Mouse (Mus musculus) NIH3T3 (cell line): ENCODE results near the gene Ago3.

Experiments
- DNase-seq: peaks from one replicate; pipeline ENCODE4 v3.0.0-alpha.2; 2012; ENCODE audit warnings: low read depth

Gene Ago3

GRCm38 (mm10) chr4:126309211-126309921 lies 120.0 kb downstream of the Ago3 start:
- DNase-seq, result peak; percentile 35

GRCm38 (mm10) chr4:126306827-126307226 lies 122.5 kb downstream of the Ago3 start:
- no peak for DNase-seq

GRCm38 (mm10) chr4:126306058-126306457 lies 123.3 kb downstream of the Ago3 start:
- DNase-seq, result no peak

DNA sequence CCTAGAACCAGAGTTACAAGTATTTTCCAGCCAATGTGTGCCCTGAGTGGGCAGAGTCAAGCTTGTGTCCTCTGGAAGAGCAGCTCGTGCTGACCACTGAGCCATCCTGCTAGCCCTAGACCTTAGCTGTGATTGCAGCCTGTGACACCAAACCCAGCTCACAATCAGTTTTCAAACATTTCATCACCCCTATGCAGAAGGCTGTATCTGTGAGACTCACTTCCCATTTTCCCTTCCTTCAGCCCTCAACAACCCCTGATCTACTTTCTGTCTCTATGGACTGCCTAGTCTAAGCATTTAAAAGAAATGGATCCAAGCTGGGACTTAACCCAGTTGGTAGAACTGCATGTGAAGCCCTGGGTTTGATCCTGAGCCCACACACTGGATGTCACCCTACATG lies 123.9 kb downstream of the Ago3 start:
- no peak for DNase-seq

GRCm38 (mm10) chr4:126303877-126304276 lies 125.5 kb downstream of the Ago3 start:
- no peak for DNase-seq

DNA sequence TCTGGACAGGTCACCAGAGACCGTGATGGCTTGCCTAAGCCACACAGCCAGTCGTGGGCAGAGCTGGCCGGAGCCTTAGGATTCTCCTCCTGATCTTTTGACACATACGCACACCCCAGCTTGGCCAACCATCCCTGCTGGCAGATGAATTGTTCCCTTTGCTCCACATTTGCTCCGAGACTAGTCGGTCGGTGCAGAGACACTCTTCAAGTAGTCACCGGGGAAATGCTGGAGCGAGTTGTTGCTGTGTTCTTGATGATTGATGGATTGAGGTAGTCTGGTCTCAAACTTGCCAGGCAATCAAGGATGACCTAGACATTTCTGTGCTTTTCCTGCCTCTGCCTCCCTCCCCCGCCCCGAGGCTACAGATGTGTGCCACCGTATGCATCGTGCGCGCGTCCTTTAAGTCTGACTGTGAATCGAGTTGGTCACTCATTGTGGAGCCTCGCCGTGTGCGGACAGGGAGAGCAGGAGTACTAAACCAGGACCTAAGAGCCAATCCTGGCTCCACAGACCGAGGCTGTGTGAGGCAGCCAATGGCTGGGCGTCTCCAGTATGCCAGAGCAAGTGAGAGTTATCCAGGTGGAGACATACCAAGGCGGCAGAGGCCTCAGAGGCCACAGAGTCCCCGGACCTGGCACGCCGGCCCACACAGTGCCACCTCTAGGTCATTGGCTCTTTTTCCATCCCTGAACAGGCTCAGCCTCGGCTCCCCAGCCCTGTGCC lies 127.6 kb downstream of the Ago3 start:
- DNase-seq, result peak; percentile 75

DNA sequence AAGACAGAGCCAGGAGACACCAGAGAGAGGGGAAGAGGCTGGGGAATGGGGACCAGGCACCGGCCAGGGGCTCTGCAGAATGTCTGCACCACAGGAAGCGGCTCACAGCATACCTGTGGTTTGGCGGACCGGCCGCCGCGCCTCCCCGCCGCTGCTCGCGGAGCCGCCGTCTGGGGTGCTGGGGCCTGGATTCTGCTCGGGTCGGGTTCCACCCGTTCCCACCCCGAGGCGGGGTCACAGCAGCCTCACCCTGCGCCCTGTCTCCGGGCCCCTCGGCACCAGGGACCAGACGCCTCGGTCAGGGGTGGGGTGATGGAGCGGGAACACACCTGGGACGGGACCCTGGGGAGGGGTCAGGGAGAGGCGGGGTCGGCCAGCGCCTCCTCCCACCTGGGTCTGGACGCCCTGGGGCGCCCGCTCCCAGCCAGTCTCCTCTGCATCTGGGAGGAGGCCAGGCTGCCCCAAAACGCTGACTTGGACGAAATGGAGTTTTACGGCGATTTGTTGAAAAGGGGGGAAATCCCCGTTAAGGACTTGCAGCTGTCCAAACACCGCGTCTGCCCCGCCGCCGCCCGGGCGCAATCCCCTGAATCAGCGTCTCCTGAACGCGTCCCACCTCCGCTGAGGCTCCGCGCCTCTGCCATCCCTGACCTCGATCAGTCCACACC lies 128.3 kb downstream of the Ago3 start:
- DNase-seq, result peak; percentile 91

- DNase-seq, result no peak
Measured at GRCm38 (mm10) chr4:126296617-126297101, 132.7 kb downstream of the Ago3 start.

GRCm38 (mm10) chr4:126295937-126296336 lies 133.4 kb downstream of the Ago3 start:
- no peak for DNase-seq

DNA sequence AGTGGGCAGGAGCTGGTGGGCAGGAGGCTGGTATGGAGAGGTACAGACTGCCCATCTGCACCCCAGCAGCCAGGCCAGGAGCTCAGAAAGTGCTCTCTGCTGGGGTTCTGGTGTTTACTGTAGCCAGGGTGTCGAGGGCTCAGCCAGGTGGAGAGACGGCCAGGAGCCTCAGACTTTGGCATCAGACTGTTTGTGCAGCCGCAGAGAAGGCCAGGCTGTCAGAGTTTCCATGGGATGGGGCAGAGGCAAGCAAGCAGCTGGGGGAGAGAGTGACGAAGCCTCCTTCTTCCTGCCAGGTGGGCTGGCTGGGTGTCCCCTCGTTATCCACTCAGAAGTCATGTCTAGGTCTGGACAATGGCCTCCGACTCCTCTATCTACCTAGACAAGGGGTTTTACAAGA lies 134.2 kb downstream of the Ago3 start:
- no peak for DNase-seq

GRCm38 (mm10) chr4:126291196-126291595 lies 138.2 kb downstream of the Ago3 start:
- DNase-seq, result peak; percentile 33

DNA sequence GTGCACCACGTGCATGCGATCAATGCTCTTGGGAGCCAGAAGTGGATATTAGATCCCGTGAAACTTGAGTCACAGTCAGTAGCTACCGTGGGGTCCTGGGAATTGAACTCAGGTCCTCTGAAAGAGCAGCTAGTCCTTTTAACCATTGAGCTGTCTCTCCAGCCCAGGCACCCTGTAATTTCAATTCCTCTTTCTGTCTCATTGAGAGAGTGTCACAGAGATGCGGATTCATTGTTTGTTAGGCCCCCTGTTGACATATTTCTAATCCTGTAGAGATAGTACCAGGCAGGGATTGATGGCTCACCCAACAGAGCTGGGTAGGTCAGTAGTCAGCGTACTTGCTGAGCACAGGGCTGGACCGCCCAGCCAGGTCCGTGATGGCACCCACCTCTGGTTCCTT lies 139.0 kb downstream of the Ago3 start:
- DNase-seq, result no peak

GRCm38 (mm10) chr4:126288085-126288666 lies 141.2 kb downstream of the Ago3 start:
- no peak for DNase-seq

DNA sequence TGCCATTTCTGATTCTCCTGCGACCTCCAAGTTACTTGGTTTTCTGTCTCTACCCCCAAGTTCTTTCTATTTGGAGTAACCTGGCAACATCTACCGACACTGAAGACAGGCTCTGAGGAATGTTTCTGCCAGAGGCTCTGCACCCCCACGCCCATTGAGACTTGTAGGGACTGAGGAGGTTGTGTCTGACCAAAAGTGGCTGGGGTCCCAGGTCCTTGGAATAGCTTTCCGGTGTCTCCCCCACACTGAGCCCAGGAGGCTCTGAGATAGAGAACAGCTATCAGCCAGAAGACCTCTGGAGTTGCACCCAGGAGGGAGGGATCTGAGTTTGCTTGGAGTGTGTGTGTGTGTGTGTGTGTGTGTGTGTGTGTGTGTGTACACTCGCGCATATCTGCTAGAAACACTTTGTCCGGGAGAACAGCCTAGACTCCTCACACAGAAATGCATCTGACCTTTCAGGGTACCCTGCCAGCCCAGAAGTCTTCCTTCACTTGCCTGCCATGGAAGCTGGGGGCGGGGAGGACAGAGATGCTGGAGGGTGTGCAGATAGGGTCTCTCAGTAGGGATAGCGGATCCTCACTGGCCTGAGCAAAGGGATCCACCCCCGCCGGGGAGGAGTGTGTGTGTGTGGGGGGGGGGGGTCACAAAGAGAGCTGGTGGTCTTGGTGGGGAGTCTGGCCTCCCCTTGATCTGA lies 141.9 kb downstream of the Ago3 start:
- no peak for DNase-seq

- DNase-seq, result no peak
Measured at GRCm38 (mm10) chr4:126286492-126286891, 142.9 kb downstream of the Ago3 start, which contains the start of gene Col8a2. Gene Col8a2 (plus strand): TSS chr4:126286793.

- no peak for DNase-seq
Measured at GRCm38 (mm10) chr4:126283582-126283981, 145.8 kb downstream of the Ago3 start.

GRCm38 (mm10) chr4:126281706-126282105 lies 147.7 kb downstream of the Ago3 start:
- DNase-seq, result no peak
